Mouse (Mus musculus) testis, adult 2 months (tissue): Measurements from ENCODE around the gene Cep78.

Source experiments
- CTCF ChIP-seq: fragments of 200-500 bp; IDR thresholded peaks from 2 replicates; pipeline ENCODE4 v1.5.1; 2012; ENCODE audit warnings: low read depth, mild to moderate bottlenecking, inconsistent platforms, low read length, moderate library complexity; ENCODE audit not compliant: control insufficient read depth, insufficient read depth, insufficient replicate concordance
- POLR2A ChIP-seq: fragments of 200-500 bp; IDR thresholded peaks from 2 replicates; pipeline ENCODE4 v1.6.1; 2012; ENCODE audit warnings: low read depth, mild to moderate bottlenecking, inconsistent platforms, low read length, moderate library complexity; ENCODE audit not compliant: control insufficient read depth

DNA sequence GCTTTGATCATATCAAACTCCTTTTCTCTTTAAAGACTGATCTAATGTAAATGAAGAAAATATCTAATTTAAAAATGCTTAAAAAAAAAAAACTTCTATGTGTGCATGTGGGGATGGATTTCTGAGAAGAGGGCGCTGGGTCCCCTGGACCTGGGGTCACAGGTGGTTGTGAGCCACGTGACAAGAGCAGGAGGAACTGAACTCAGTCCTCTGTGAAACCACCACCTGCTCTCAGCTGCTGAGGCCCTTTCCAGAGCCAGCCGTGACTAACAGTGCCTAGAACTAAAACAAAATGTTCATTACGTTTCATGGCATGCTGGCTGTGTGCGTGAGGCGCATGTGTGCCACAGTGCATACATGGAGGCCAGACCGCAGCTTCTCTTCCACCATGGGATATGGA lies 20.3 kb downstream of the Cep78 start:
- TF ChIP-seq CTCF (no peak), POLR2A (no peak)
